Mouse (Mus musculus) liver, postnatal 0 days (tissue): Measurements from ENCODE around the gene Narf.

Experiments used
- CTCF ChIP-seq: sonication (generic); IDR thresholded peaks from 2 replicates; pipeline ENCODE4 v1.5.1; 2016; ENCODE audit warnings: antibody characterized with exemption, low read depth
- EP300 ChIP-seq: IDR thresholded peaks from 2 replicates; pipeline ENCODE4 v1.6.1; 2016; ENCODE audit warnings: antibody characterized with exemption, low read depth, mild to moderate bottlenecking

DNA sequence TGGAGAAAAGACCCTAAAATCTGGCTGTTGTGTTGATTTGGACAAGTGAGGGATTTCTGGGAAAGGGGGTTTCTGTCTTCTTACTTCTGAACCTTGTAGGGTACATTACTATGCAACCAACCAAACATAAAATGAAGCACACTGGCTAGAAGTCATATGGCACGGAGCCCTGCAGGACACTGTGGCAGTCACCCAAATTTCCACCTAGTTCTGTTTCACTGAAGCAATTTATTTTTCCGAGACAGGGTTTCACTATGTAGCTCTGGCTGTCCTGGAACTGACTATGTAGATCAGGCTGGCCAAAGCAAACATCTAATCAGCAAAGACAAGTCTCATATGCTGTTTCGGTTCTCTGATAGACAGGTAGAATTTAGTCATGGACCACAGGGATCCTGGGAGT, 47.4 kb upstream of the Narf start:
- TF ChIP-seq CTCF: no peak
- no peak for TF ChIP-seq EP300
